Mouse (Mus musculus): ENCODE measurements around the gene Mau2. TPM values are rescaled to one million over a fixed set of nuclear protein-coding genes. Genes with fewer than 3 reads are reported as not detected.
A peak's percentile ranks its signal among the peaks of the same experiment; 100 is the strongest.
"Not testable (repeated sequence)": the region's sequence is repeated elsewhere in the genome, so short reads cannot be mapped to it uniquely, and the experiment has no call there.

The Mau2 gene
- polyA plus RNA-seq, 1 experiment from 2014 or later: 52.1 TPM

DNA sequence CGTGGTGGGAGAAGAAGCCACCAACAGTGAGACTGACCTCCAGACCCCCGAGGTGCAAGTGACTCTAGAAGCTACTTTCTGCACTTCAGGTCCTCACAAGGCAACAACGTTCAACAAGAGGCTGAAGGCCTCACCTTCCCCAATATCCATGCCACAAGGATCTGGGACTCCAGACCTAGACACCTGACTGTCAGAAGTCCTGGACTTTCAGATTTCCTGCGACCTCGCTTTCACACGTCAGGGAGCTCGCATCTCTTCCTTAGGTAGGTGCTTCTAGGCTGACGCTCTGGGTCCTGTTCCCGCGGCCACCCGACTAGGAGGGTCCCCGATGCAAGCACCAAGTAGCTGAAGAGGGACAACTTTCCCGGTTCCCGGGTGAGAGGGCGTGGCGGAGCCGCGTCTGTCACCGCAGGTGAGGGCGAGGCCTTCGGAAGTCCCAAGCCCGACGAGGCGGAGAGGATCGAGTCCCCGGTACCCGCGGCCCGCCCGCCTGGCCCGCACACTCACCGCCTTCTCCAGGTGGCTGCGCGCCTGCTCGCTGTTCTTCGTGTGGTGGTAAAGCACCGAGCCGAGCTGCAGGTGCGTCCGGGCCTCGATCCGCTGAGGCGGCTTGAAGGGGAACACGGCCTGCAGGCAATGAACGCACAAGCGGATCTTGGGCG, 518 bp downstream of the Mau2 start:
- WGBS: 2% methylated on average over 46 of the region's 47 CpGs
- no peak for DNase-seq (ENCODE audit: low spot score)

DNA sequence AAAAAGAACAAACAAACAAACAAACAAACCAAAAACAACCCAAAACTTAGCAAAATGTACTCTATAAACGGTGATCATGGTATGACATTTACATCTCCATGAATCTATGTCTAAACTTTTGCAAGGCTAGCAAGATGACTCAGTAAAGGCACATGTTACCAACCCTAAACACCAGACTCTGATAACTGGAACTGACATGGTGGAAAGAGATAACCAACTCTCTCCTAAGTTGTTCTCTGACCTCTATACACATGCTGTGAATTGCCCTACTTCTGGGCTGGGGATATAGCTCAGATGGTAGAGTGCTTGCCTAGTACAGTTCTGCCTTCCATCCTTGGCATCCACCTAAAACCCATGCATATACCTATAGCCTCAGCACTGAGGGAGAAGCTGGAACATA, 4.5 kb downstream of the Mau2 start:
- H3K9ac ChIP-seq (ENCODE audit: low read depth, low read length): no peak overlapping the region
- no peak overlapping the region for H3K4me2 ChIP-seq (replicated peaks; ENCODE audit: low read depth, low read length)
- no peaks in the 10 kb centered on the region for H3K27me3 ChIP-seq (ENCODE audit: control insufficient read depth, insufficient read depth, low read length)
- H3K9me3 ChIP-seq (ENCODE audit: control insufficient read depth, low read length): no peaks in the 10 kb centered on the region
- ATAC-seq (ENCODE audit: low FRiP score): no peak
- DNase-seq (ENCODE audit: low spot score): no peak
- no peak overlapping the region for H3K4me3 ChIP-seq (ENCODE audit: low read depth, low read length)
- peaks cover 5% of the 10 kb centered on the region; the same call in 1 of the 2 replicates for H3K4me1 ChIP-seq (replicated peaks; ENCODE audit: control insufficient read depth, insufficient read depth, low read length)
- no peaks in the 10 kb centered on the region for H3K36me3 ChIP-seq (ENCODE audit: control insufficient read depth, insufficient read depth, low read length)
- no peak overlapping the region for H3K27ac ChIP-seq (ENCODE audit: low read depth, low read length)
- 97% methylated on average over 1 of the region's 1 CpGs for WGBS

More for the DNA sequence above, 518 bp downstream of the Mau2 start:
- peak overlapping the region; percentile 65; the same call in 1 of the 2 replicates for H3K27ac ChIP-seq (ENCODE audit: low read depth, low read length)
- H3K9me3 ChIP-seq (ENCODE audit: control insufficient read depth, low read length): no peaks in the 10 kb centered on the region
- H3K36me3 ChIP-seq (ENCODE audit: control insufficient read depth, insufficient read depth, low read length): no peaks in the 10 kb centered on the region
- peak overlapping the region; percentile 100 for H3K4me3 ChIP-seq (ENCODE audit: low read depth, low read length)
- H3K9ac ChIP-seq (ENCODE audit: low read depth, low read length): peak overlapping the region; percentile 95
- H3K4me1 ChIP-seq (replicated peaks; ENCODE audit: control insufficient read depth, insufficient read depth, low read length): peaks cover 9% of the 10 kb centered on the region; the same call in 1 of the 2 replicates
- peak overlapping the region; percentile 87 for H3K4me2 ChIP-seq (replicated peaks; ENCODE audit: low read depth, low read length)
- peak; percentile 62; the same call in 1 of the 2 replicates for ATAC-seq (ENCODE audit: low FRiP score)
- H3K27me3 ChIP-seq (ENCODE audit: control insufficient read depth, insufficient read depth, low read length): no peaks in the 10 kb centered on the region

DNA sequence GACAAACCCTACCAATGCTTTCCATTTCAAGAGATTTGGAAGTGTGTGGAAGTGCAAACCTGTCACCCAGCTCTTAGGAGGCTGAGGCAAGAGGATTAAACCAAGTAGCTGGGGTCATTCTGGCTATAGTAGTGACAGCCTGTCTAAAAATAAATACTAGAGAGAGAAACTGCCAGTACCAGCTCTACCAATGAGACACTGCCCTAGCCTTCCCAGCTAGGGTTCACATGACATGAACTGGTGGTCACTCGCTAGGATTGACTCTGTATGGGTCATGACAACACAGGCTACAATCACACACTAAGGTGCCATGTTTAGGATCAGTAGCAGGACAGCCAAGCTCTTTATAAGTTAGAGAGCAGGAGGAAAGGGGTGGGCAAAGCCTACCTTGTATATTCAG, 12.3 kb downstream of the Mau2 start:
- H3K4me1 ChIP-seq (replicated peaks; ENCODE audit: control insufficient read depth, insufficient read depth, low read length): no peaks in the 10 kb centered on the region
- peaks cover 16% of the 10 kb centered on the region; the same call in 1 of the 2 replicates for H3K36me3 ChIP-seq (ENCODE audit: control insufficient read depth, insufficient read depth, low read length)
- ATAC-seq (ENCODE audit: low FRiP score) (no peak), DNase-seq (ENCODE audit: low spot score) (no peak)
- H3K4me3 ChIP-seq (ENCODE audit: low read depth, low read length): no peak overlapping the region
- H3K4me2 ChIP-seq (replicated peaks; ENCODE audit: low read depth, low read length): no peak overlapping the region
- no peaks in the 10 kb centered on the region for H3K9me3 ChIP-seq (ENCODE audit: control insufficient read depth, low read length)
- H3K9ac ChIP-seq (ENCODE audit: low read depth, low read length): no peak overlapping the region
- no peak overlapping the region for H3K27ac ChIP-seq (ENCODE audit: low read depth, low read length)
- H3K27me3 ChIP-seq (ENCODE audit: control insufficient read depth, insufficient read depth, low read length): no peaks in the 10 kb centered on the region
- 95% methylated on average over 1 of the region's 1 CpGs for WGBS

DNA sequence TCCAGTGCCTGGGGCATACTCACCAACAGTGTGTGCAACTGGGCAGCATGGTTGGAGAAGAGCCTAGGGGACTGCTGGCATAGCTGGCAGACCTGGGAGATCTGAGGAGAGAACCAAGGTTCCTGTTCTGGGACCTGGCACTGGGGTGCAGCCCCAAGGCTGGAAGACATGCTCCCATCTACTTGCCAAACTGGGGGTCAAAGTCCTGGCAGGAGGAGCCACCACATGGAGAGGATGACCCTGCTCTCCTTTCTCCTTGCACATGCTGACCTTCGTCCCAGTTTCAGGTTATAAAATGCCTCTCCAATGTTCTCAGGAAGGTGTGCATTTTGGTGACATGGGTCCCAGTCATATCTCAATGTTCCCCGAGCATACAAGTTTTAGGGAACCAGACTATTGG, 16.4 kb downstream of the Mau2 start:
- H3K4me3 ChIP-seq (ENCODE audit: low read depth, low read length): no peak overlapping the region
- no peaks in the 10 kb centered on the region for H3K9me3 ChIP-seq (ENCODE audit: control insufficient read depth, low read length)
- 95% methylated on average over 2 of the region's 2 CpGs for WGBS
- ATAC-seq (ENCODE audit: low FRiP score) (no peak), DNase-seq (ENCODE audit: low spot score) (no peak)
- H3K4me2 ChIP-seq (replicated peaks; ENCODE audit: low read depth, low read length): no peak overlapping the region
- peaks cover 33% of the 10 kb centered on the region for H3K36me3 ChIP-seq (ENCODE audit: control insufficient read depth, insufficient read depth, low read length)
- no peak overlapping the region for H3K9ac ChIP-seq (ENCODE audit: low read depth, low read length)
- H3K4me1 ChIP-seq (replicated peaks; ENCODE audit: control insufficient read depth, insufficient read depth, low read length): no peaks in the 10 kb centered on the region
- H3K27me3 ChIP-seq (ENCODE audit: control insufficient read depth, insufficient read depth, low read length): no peaks in the 10 kb centered on the region
- H3K27ac ChIP-seq (ENCODE audit: low read depth, low read length): no peak overlapping the region

DNA sequence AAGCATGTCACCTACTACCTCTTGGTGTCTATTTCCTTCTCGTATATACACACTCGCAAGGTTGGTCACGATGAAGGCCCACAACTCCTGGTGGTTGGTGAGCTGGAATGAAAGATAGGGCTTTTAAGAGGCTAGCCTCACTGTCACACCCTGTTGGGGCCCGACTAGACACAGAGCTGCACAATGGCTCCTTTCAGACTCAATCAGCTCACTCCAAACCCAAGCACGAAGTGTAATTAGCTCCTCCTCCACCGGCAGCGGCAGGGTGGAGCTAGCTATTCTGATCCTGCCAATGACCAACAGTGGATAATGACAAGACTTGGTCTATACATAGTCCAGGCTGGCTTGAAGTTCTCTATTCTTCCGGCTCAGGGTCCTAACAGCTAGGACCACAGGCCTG, 18.9 kb downstream of the Mau2 start:
- Histone ChIP-seq H3K27me3 (ENCODE audit: control insufficient read depth, insufficient read depth, low read length) (no peaks in the 10 kb centered on the region), H3K9me3 (ENCODE audit: control insufficient read depth, low read length) (no peaks in the 10 kb centered on the region), H3K4me3 (ENCODE audit: low read depth, low read length) (no peak overlapping the region), H3K4me1 (replicated peaks; ENCODE audit: control insufficient read depth, insufficient read depth, low read length) (no peaks in the 10 kb centered on the region), H3K36me3 (ENCODE audit: control insufficient read depth, insufficient read depth, low read length) (peaks cover 49% of the 10 kb centered on the region), H3K4me2 (replicated peaks; ENCODE audit: low read depth, low read length) (no peak overlapping the region), H3K9ac (ENCODE audit: low read depth, low read length) (no peak overlapping the region), H3K27ac (ENCODE audit: low read depth, low read length) (no peak overlapping the region)
- 82% methylated on average over 8 of the region's 8 CpGs for WGBS
- no peak for ATAC-seq (ENCODE audit: low FRiP score)
- no peak for DNase-seq (ENCODE audit: low spot score)

DNA sequence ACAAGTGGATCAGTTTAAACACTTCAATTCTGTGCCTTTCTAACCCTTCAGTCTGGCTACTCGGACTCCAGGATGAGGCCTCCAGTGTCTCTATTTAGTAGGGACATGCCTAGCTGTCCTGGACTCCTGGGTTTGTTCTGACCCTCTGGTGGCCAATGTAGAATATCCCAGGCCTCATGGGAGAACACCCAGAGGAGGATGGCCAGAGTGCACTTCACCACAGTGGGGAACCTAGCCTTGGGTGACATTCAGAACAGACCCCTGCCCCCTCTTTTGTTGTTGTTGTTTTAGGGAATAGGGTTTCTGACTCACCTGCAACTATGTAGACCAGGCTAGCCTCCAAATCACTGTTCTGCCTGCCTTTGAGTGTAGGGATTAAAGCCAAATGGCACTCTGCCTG, 27.5 kb downstream of the Mau2 start:
- Histone ChIP-seq H3K36me3 (ENCODE audit: control insufficient read depth, insufficient read depth, low read length) (peaks cover 13% of the 10 kb centered on the region), H3K4me1 (replicated peaks; ENCODE audit: control insufficient read depth, insufficient read depth, low read length) (no peaks in the 10 kb centered on the region), H3K27me3 (ENCODE audit: control insufficient read depth, insufficient read depth, low read length) (no peaks in the 10 kb centered on the region), H3K4me2 (replicated peaks; ENCODE audit: low read depth, low read length) (no peak overlapping the region), H3K27ac (ENCODE audit: low read depth, low read length) (no peak overlapping the region), H3K9me3 (ENCODE audit: control insufficient read depth, low read length) (no peaks in the 10 kb centered on the region), H3K9ac (ENCODE audit: low read depth, low read length) (no peak overlapping the region), H3K4me3 (ENCODE audit: low read depth, low read length) (no peak overlapping the region)
- 95% methylated on average over 1 of the region's 1 CpGs for WGBS
- DNase-seq (ENCODE audit: low spot score) (no peak), ATAC-seq (ENCODE audit: low FRiP score) (no peak)

DNA sequence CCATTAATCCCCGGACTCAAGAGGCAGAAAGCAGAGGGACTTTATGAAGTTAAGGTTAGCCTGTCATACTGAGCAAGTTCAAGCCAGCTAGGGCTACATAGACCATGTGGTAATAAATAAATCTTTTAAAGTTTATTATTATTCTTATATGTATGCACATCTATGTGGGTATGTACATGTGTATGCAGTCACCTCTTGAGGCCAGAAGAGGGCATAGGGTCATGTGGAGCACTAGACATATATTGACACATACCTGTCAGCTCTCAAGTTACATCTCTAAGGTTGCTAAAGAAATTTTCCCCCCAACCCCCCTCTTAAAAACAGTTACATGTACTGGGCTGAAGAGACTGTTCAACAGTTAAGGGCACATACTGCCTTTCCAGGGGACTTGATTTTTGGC, 29.8 kb downstream of the Mau2 start:
- H3K9ac ChIP-seq (ENCODE audit: low read depth, low read length): no peak overlapping the region
- H3K4me3 ChIP-seq (ENCODE audit: low read depth, low read length): no peak overlapping the region
- H3K27me3 ChIP-seq (ENCODE audit: control insufficient read depth, insufficient read depth, low read length): no peaks in the 10 kb centered on the region
- ATAC-seq (ENCODE audit: low FRiP score) (no peak), DNase-seq (ENCODE audit: low spot score) (no peak)
- 89% methylated on average over 1 of the region's 1 CpGs for WGBS
- no peaks in the 10 kb centered on the region for H3K36me3 ChIP-seq (ENCODE audit: control insufficient read depth, insufficient read depth, low read length)
- H3K4me2 ChIP-seq (replicated peaks; ENCODE audit: low read depth, low read length): no peak overlapping the region
- H3K4me1 ChIP-seq (replicated peaks; ENCODE audit: control insufficient read depth, insufficient read depth, low read length): no peaks in the 10 kb centered on the region
- H3K9me3 ChIP-seq (ENCODE audit: control insufficient read depth, low read length): no peaks in the 10 kb centered on the region
- H3K27ac ChIP-seq (ENCODE audit: low read depth, low read length): no peak overlapping the region

DNA sequence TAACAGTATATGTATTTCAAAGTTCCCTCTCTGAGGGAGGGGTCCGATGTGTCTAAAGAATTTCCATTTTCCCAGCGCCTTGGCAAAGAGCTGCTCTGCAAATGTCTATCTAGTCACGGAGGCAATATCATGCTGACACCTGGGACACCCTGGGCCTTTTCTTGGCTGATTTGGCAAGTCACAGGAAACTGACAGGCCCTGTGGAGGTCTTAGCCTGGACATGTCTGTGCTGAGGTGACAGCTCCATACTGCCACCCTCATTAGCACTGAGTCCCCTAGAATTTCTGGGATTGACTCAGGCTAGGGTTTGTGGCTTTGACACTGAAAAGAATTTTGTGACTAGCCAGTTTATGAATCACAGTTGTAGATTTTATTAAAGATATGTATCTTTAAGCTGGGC, 30.2 kb downstream of the Mau2 start:
- no peaks in the 10 kb centered on the region for H3K9me3 ChIP-seq (ENCODE audit: control insufficient read depth, low read length)
- H3K9ac ChIP-seq (ENCODE audit: low read depth, low read length): no peak overlapping the region
- no peak overlapping the region for H3K4me3 ChIP-seq (ENCODE audit: low read depth, low read length)
- no peaks in the 10 kb centered on the region for H3K4me1 ChIP-seq (replicated peaks; ENCODE audit: control insufficient read depth, insufficient read depth, low read length)
- H3K27ac ChIP-seq (ENCODE audit: low read depth, low read length): no peak overlapping the region
- 91% methylated on average over 3 of the region's 3 CpGs for WGBS
- no peak overlapping the region for H3K4me2 ChIP-seq (replicated peaks; ENCODE audit: low read depth, low read length)
- no peaks in the 10 kb centered on the region for H3K27me3 ChIP-seq (ENCODE audit: control insufficient read depth, insufficient read depth, low read length)
- no peak for ATAC-seq (ENCODE audit: low FRiP score)
- no peaks in the 10 kb centered on the region for H3K36me3 ChIP-seq (ENCODE audit: control insufficient read depth, insufficient read depth, low read length)
- no peak for DNase-seq (ENCODE audit: low spot score)

DNA sequence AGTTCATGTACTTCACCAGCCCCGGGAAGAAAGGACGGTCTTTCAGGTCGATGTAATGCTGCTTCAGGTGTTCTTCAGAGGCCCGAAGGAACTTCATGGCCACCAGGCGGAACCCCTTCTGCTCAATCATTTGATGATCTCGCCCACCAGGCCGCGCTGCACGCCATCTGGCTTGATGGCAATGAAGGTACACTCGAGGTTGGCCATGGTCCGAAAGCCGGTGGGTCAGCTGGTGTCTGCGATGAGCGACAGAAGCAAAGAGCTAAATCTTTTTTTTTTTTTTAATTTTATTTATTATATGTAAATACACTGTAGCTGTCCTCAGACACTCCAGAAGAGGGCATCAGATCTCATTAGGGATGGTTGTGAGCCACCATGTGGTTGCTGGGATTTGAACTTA, 31.7 kb downstream of the Mau2 start:
- not testable (repeated sequence) for DNase-seq (ENCODE audit: low spot score); H3K4me2 ChIP-seq (replicated peaks; ENCODE audit: low read depth, low read length); H3K4me3 ChIP-seq (ENCODE audit: low read depth, low read length); H3K9ac ChIP-seq (ENCODE audit: low read depth, low read length); H3K27me3 ChIP-seq (ENCODE audit: control insufficient read depth, insufficient read depth, low read length); H3K36me3 ChIP-seq (ENCODE audit: control insufficient read depth, insufficient read depth, low read length); H3K4me1 ChIP-seq (replicated peaks; ENCODE audit: control insufficient read depth, insufficient read depth, low read length); ATAC-seq (ENCODE audit: low FRiP score); H3K9me3 ChIP-seq (ENCODE audit: control insufficient read depth, low read length); H3K27ac ChIP-seq (ENCODE audit: low read depth, low read length)
- WGBS: 86% methylated on average over 14 of the region's 14 CpGs

Data from hindbrain, embryonic 11.5 days (tissue).